ENCODE assay signal across 18 mouse cellular contexts in genomic region chr6:97224505-97224904, GRCm38 (mm10). TPM values are rescaled to one million over a fixed set of nuclear protein-coding genes. Genes with fewer than 3 reads are reported as not detected.
"Had no signal": no experiment of that assay in that cellular context is flagged by ENCODE, and none has a peak within 500 bp of the region (broad histone marks: within the 10 kb centered on the region; RNA-seq: fewer than 3 reads in every experiment).

No protein-coding gene starts in this region.

- ATAC-seq: liver, postnatal 0 days had no signal

- DNase-seq: kidney, postnatal 36 days; layer of hippocampus, adult 9-11 months; layer of hippocampus, postnatal 36 days; liver; liver, embryonic 13.5 days; liver, postnatal 0 days; midbrain, embryonic 14.5 days; right cerebral cortex, postnatal 14 days; thymus, adult 2 months; thymus, postnatal 25 days had no signal

- H3K9me3 ChIP-seq: limb, embryonic 12.5 days; liver, embryonic 13.5 days; lung, embryonic 15.5 days; neural tube, embryonic 13.5 days; stomach, embryonic 15.5 days had no signal

- H3K4me2 ChIP-seq: limb, embryonic 12.5 days; liver, embryonic 13.5 days; lung, embryonic 15.5 days; neural tube, embryonic 13.5 days; stomach, embryonic 15.5 days had no signal

- H3K9ac ChIP-seq: limb, embryonic 12.5 days; liver, embryonic 13.5 days; liver, postnatal 0 days; lung, embryonic 15.5 days; neural tube, embryonic 13.5 days; stomach, embryonic 15.5 days had no signal

- H3K27me3 ChIP-seq: liver, embryonic 13.5 days; lung, embryonic 15.5 days; neural tube, embryonic 13.5 days; stomach, embryonic 15.5 days had no signal

- H3K27ac ChIP-seq: kidney, postnatal 0 days; limb, embryonic 12.5 days; liver, embryonic 13.5 days; lung, embryonic 15.5 days; neural tube, embryonic 13.5 days; stomach, embryonic 15.5 days had no signal

- H3K4me3 ChIP-seq: limb, embryonic 12.5 days; liver, embryonic 13.5 days; lung, embryonic 15.5 days; neural tube, embryonic 13.5 days; stomach, embryonic 15.5 days had no signal

RNA-seq across cellular contexts. Expression of gene Lmod3, which starts 28.1 kb away (rescaled TPM):
- total RNA-seq: layer of hippocampus, adult 18-20 months; layer of hippocampus, postnatal 36 days; megakaryocyte-erythroid progenitor cell, adult 5-6 weeks had no signal
- polyA plus RNA-seq: midbrain, embryonic 14.5 days; spleen, adult 2 months had no signal
